Mouse (Mus musculus): ENCODE data around the gene Kctd11.

Kctd11 gene

GRCm38 (mm10) chr11:69848021-69848420 is 33.2 kb downstream of the Kctd11 start:
- DNase-seq: no peak

- DNase-seq: peak; percentile 37
Measured at GRCm38 (mm10) chr11:69846738-69847688, 34.2 kb downstream of the Kctd11 start.

- DNase-seq: peak; percentile 95
Measured at GRCm38 (mm10) chr11:69846198-69846680, 35.0 kb downstream of the Kctd11 start, which contains the start of gene Plscr3. Plscr3 (plus strand) TSS chr11:69846376.

- DNase-seq: no peak
Measured at GRCm38 (mm10) chr11:69838714-69839104, 42.5 kb downstream of the Kctd11 start.

GRCm38 (mm10) chr11:69837952-69838713 is 43.1 kb downstream of the Kctd11 start, which contains the start of gene Tmem256:
Tmem256 (plus strand) TSS chr11:69838514.
- DNase-seq: peak; percentile 95

GRCm38 (mm10) chr11:69837604-69837951 is 43.6 kb downstream of the Kctd11 start, which contains the start of gene Nlgn2:
Nlgn2 (minus strand) TSS chr11:69837784.
- no peak for DNase-seq

- DNase-seq: no peak
Measured at GRCm38 (mm10) chr11:69836703-69837576, 44.3 kb downstream of the Kctd11 start.

- DNase-seq: no peak
Measured at GRCm38 (mm10) chr11:69835966-69836335, 45.3 kb downstream of the Kctd11 start.

GRCm38 (mm10) chr11:69835326-69835965 is 45.8 kb downstream of the Kctd11 start:
- DNase-seq: no peak

GRCm38 (mm10) chr11:69834001-69834549 is 47.1 kb downstream of the Kctd11 start:
- peak; percentile 49 for DNase-seq

GRCm38 (mm10) chr11:69833554-69833953 is 47.7 kb downstream of the Kctd11 start:
- DNase-seq: no peak

GRCm38 (mm10) chr11:69828832-69829231 is 52.4 kb downstream of the Kctd11 start:
- no peak for DNase-seq

Measured in kidney, adult 18-20 months (tissue).